Comparison of ENCODE assay signal across 12 mouse cellular contexts in genomic region chr1:157063318-157064115, GRCm38 (mm10). TPM values are rescaled to one million over a fixed set of nuclear protein-coding genes. Genes with fewer than 3 reads are reported as not detected.
A peak's percentile ranks its signal among the peaks of the same experiment; 100 is the strongest.
DNase-seq lines count a peak whose midpoint lies in the region; ATAC-seq and TF ChIP-seq lines count a peak whose summit lies in the region.
"Had no signal": no experiment of that assay in that cellular context is flagged by ENCODE, and none has a peak within 500 bp of the region (broad histone marks: within the 10 kb centered on the region; RNA-seq: fewer than 3 reads in every experiment).

No protein-coding gene starts in this region.

- H3K9ac ChIP-seq in heart, adult 2 months (ENCODE audit: low read depth, low read length), result no peak overlapping the region
- H3K9ac ChIP-seq: stomach, embryonic 15.5 days had no signal

- no peak overlapping the region for H3K4me3 ChIP-seq in heart, adult 2 months
- H3K4me3 ChIP-seq: stomach, embryonic 15.5 days had no signal

- H3K4me1 ChIP-seq in heart, adult 2 months (ENCODE audit: control insufficient read depth, insufficient read depth, low read length), result no peaks in the 10 kb centered on the region; the same call in 1 of the 2 replicates
- H3K4me1 ChIP-seq: stomach, embryonic 15.5 days had no signal

- TF ChIP-seq POLR2A in heart, adult 2 months (IDR thresholded peaks at IDR 0.05; ENCODE audit: insufficient read depth, low read depth, low read length), result no peak

- TF ChIP-seq CTCF in heart, adult 2 months (IDR thresholded peaks at IDR 0.05), result 0 out of 2 replicates have a peak, but pooled peaks have one; percentile 10

- no peaks in the 10 kb centered on the region for H3K79me2 ChIP-seq in heart, adult 2 months (replicated peaks; ENCODE audit: control insufficient read depth, insufficient read depth, low read length)

- no peak for TF ChIP-seq EP300 in heart, adult 2 months (IDR thresholded peaks at IDR 0.05; ENCODE audit: insufficient read depth, low read depth, low read length)

- DNase-seq in heart, adult 2 months, result no peak
- no peak for DNase-seq in heart, postnatal 25 days (ENCODE audit: low spot score)
- DNase-seq in retina, embryonic 14.5 days (ENCODE audit: low spot score), result peak; percentile 49
- DNase-seq in retina, postnatal 1 day, result no peak
- DNase-seq in kidney, postnatal 10 days, result peak; percentile 48
- DNase-seq in splenic B cell, adult 2 months (ENCODE audit: low read depth, low spot score), result peak; percentile 95
- DNase-seq in right cerebral cortex, adult 2 months (ENCODE audit: low spot score in 2 of 2), result no peak
- DNase-seq: liver had no signal

- no peaks in the 10 kb centered on the region for H3K27me3 ChIP-seq in heart, adult 2 months (ENCODE audit: control insufficient read depth, insufficient read depth, low read length)
- H3K27me3 ChIP-seq in splenic B cell, adult 2 months (ENCODE audit: control insufficient read depth, insufficient read depth, low read length, poor library complexity, severe bottlenecking), result no peaks in the 10 kb centered on the region
- H3K27me3 ChIP-seq: stomach, embryonic 15.5 days had no signal

- 48% methylated on average over 13 of the region's 13 CpGs for WGBS in heart, adult 2 months

- no peak overlapping the region for H3K27ac ChIP-seq in heart, adult 2 months
- H3K27ac ChIP-seq: stomach, embryonic 15.5 days had no signal

- ATAC-seq in CD4-positive, CD25-positive, alpha-beta regulatory T cell, adult 4 months, result no peak

- no peaks in the 10 kb centered on the region for H3K36me3 ChIP-seq in heart, adult 2 months (ENCODE audit: control insufficient read depth, insufficient read depth, low read length)
- H3K36me3 ChIP-seq in splenic B cell, adult 2 months (ENCODE audit: control insufficient read depth, insufficient read depth, low read length, poor library complexity, severe bottlenecking), result no peaks in the 10 kb centered on the region
- H3K36me3 ChIP-seq: stomach, embryonic 15.5 days had no signal

- intact Hi-C loops in heart, adult 2 months (cut with DNase I), result no loop called here
- intact Hi-C loops in heart, postnatal 25 days (cut with DNase I), result no loop called here

RNA-seq across cellular contexts. Expression of gene Tex35, which starts 45.0 kb away (rescaled TPM):
- total RNA-seq in heart, adult 2 months (2021), result not detected
- polyA plus RNA-seq in heart, adult 2 months (2012; rRNA removed), result not detected in 2 replicates
- total RNA-seq in heart, postnatal 25 days (2021), result not detected
- polyA plus RNA-seq in CD4-positive, CD25-positive, alpha-beta regulatory T cell, adult 4 months (2017; shearing (Covaris generic)), result under 1 TPM in 1 of 2 experiments, not detected in 1; 0.50 TPM
- total RNA-seq: hematopoietic stem cell, adult 5-6 weeks had no signal
- polyA plus RNA-seq: embryonic facial prominence, embryonic 11.5 days; stomach, embryonic 15.5 days had no signal

Comparison
In these comparisons a context has a peak if more than half of its experiments do, and no peak if none do; other contexts are left out.
1. DNase-seq: peak in retina, embryonic 14.5 days (single experiment), kidney, postnatal 10 days (single experiment) and splenic B cell, adult 2 months (single experiment); none in heart, adult 2 months (0 of 2), heart, postnatal 25 days (single experiment), retina, postnatal 1 day (single experiment) and right cerebral cortex, adult 2 months (0 of 2).